Mouse (Mus musculus) liver, embryonic 14.5 days (tissue): ENCODE measurements around the gene Grin2c. TPM values are rescaled to one million over a fixed set of nuclear protein-coding genes. Genes with fewer than 3 reads are reported as not detected.
A peak's percentile ranks its signal among the peaks of the same experiment; 100 is the strongest.

Experiments
- ATAC-seq: fragments of 200-750 bp; cut with Nextera tagmentation; 2 replicates; pipeline ENCODE4 v1.8.0; 2017; ENCODE audit warnings: moderate number of reproducible peaks, mild to moderate bottlenecking, moderate library complexity; ENCODE audit not compliant: insufficient read depth
- DNase-seq, 3 experiments: peaks; one replicate each; pipeline ENCODE4 v3.0.0-alpha.2; 2012 to 2013; ENCODE audit warnings: low read depth in 3 of 3, low spot score in 3 of 3
- H3K27ac ChIP-seq: fragments of 300-500 bp; sonication (generic); 2 replicates; pipeline ENCODE4 v1.5.1; 2014; ENCODE audit warnings: moderate library complexity, mild to moderate bottlenecking, control low read depth, inconsistent platforms
- H3K27me3 ChIP-seq: fragments of 300-500 bp; sonication (generic); 2 replicates; pipeline ENCODE4 v1.6.1; 2014; ENCODE audit warnings: mild to moderate bottlenecking, low read length, moderate library complexity; ENCODE audit not compliant: control insufficient read depth, insufficient read depth
- H3K36me3 ChIP-seq: fragments of 300-500 bp; sonication (generic); replicated peaks from 2 replicates; pipeline ENCODE4 v1.6.1; 2014; ENCODE audit warnings: low read depth; ENCODE audit not compliant: control insufficient read depth, insufficient read depth
- H3K4me1 ChIP-seq, 2 experiments: fragments of 200-500 bp in 1 of 2; fragments of 300-500 bp in 1 of 2; sonication (generic) in 1 of 2; replicated peaks; 2 replicates each; pipeline ENCODE4 v1.6.1; 2012 to 2014; ENCODE audit warnings: antibody characterized with exemption in 1 of 2, inconsistent platforms in 1 of 2, low read length in 1 of 2; ENCODE audit not compliant: control insufficient read depth in 2 of 2, insufficient read depth in 2 of 2
- H3K4me2 ChIP-seq: fragments of 300-500 bp; sonication (generic); 2 replicates; pipeline ENCODE4 v1.6.1; 2014; ENCODE audit warnings: low read depth, mild to moderate bottlenecking, control low read depth, moderate library complexity
- H3K4me3 ChIP-seq, 2 experiments: fragments of 200-500 bp in 1 of 2; fragments of 300-500 bp in 1 of 2; sonication (generic) in 1 of 2; 2 replicates each; pipeline ENCODE4 v1.5.1; 2012 to 2014; ENCODE audit warnings: low read depth in 2 of 2, low read length in 2 of 2, mild to moderate bottlenecking in 2 of 2, control low read depth in 1 of 2, inconsistent platforms in 1 of 2, moderate library complexity in 1 of 2; ENCODE audit not compliant: insufficient read depth in 1 of 2
- H3K9ac ChIP-seq: fragments of 300-500 bp; sonication (generic); replicated peaks from 2 replicates; pipeline ENCODE4 v1.6.1; 2014; ENCODE audit warnings: mild to moderate bottlenecking, control low read depth, moderate library complexity
- H3K9me3 ChIP-seq: fragments of 300-500 bp; sonication (generic); 2 replicates; pipeline ENCODE4 v1.6.1; 2016; ENCODE audit warnings: low read length, mixed read lengths; ENCODE audit not compliant: control insufficient read depth
- CTCF ChIP-seq: IDR thresholded peaks from 2 replicates; pipeline ENCODE4 v1.5.1; 2016; ENCODE audit warnings: antibody characterized with exemption, low read depth, control low read depth
- EP300 ChIP-seq: IDR thresholded peaks from 2 replicates; pipeline ENCODE4 v1.6.1; 2016; ENCODE audit warnings: antibody characterized with exemption, low read depth
- WGBS: fragments of 180-500 bp; shearing (Covaris S2); extraction: QIAGEN DNeasy Blood & Tissue Kit; methylation state at CpG from one replicate; pipeline ENCODE4 v1.1.7; 2014; ENCODE audit not compliant: insufficient replicate concordance; 5-methylcytosine and 5-hydroxymethylcytosine counted together
- polyA plus RNA-seq, 2 experiments: library from polyadenylated mRNA; depleted of rRNA in 1 of 2; stranded (reverse) in 1 of 2; unstranded in 1 of 2; fragments of >200 nt; fragmentation: Nextera tagmentation in 1 of 2; extraction: Ambion mirVana in 1 of 2; gene quantifications; 2 replicates each; pipeline versions ENCODE4 v1.2.1 to v1.2.3; 2012 to 2014

Grin2c gene
- polyA plus RNA-seq, 2 experiments, result 0.05 to 0.17 TPM

DNA sequence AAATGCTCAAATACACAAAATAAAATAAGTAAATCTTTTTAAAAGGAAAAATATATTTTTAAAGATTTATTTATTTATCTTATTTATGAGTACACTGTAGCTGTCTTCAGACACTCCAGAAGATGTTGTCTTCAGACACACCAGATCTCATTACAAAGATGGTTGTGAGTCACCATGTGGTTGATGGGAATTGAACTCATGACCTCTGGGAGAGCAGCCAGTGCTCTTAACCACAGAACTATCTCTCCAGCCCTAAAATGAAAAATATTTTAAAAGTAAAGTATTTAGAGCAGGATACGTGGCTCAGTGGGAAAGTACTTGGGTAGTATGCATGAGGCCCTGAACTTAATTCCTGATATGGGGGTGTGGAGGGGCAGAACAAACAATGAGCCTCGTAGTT is 34.3 kb upstream of the Grin2c start:
- H3K4me3 ChIP-seq, result no peak overlapping the region
- no peaks in the 10 kb centered on the region for H3K4me1 ChIP-seq
- peaks cover 16% of the 10 kb centered on the region for H3K27me3 ChIP-seq
- H3K9me3 ChIP-seq, result no peaks in the 10 kb centered on the region
- 63% methylated on average over 2 of the region's 2 CpGs for WGBS
- H3K4me2 ChIP-seq, result no peak overlapping the region
- DNase-seq, result no peak
- no peak overlapping the region for H3K27ac ChIP-seq
- no peak overlapping the region for H3K9ac ChIP-seq
- TF ChIP-seq EP300 (no peak), CTCF (no peak)
- no peak for ATAC-seq
- no peaks in the 10 kb centered on the region for H3K36me3 ChIP-seq

DNA sequence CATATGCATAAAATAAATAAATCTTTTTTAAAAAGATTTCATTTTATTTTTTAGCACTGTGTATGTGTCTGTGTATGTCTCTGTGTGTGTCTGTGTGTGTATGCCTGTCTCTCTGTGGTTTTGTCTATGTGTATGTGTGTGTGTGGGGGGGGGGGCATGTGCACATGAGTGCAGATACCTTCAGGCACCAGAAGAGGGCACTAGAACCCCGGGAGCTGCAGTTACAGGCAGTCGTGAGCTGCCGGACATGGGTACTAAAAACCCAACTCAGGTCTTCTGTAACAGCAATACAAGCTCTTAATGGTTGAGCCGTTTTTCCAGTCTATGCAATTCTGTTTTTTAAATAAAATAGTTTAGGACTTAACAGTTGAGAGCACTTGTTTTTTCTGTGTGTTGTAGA is 33.7 kb upstream of the Grin2c start:
- Histone ChIP-seq H3K4me1 (no peaks in the 10 kb centered on the region), H3K4me3 (no peak overlapping the region), H3K9me3 (no peaks in the 10 kb centered on the region), H3K36me3 (no peaks in the 10 kb centered on the region), H3K27me3 (peaks cover 16% of the 10 kb centered on the region), H3K27ac (no peak overlapping the region), H3K9ac (no peak overlapping the region), H3K4me2 (no peak overlapping the region)
- DNase-seq (no peak), ATAC-seq (no peak)
- WGBS, result 66% methylated on average over 4 of the region's 4 CpGs
- TF ChIP-seq CTCF, result 0 out of 2 replicates have a peak, but pooled peaks have one; percentile 27
- TF ChIP-seq EP300, result no peak

DNA sequence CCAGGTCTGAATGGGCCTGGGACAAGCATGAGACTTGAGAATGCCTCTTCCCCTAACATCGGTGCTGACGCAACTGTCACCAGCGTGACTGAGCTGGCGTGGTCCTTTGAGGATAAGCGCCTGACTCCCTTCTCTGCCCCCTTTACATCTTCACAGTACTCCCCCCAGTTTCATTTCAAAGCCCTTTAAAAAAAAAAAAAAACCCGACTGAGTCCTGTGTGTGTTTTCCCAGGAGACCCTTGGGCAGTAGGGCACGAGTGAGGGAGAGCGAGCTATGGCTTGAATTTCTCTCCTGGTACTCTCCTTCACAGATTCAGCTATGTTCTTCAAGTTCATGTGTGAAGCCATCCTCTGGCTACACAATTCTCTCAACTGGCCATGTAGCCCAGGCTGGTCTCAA is 31.1 kb upstream of the Grin2c start:
- ATAC-seq, result no peak
- no peak for TF ChIP-seq EP300
- no peak for TF ChIP-seq CTCF
- 50% methylated on average over 8 of the region's 8 CpGs for WGBS

DNA sequence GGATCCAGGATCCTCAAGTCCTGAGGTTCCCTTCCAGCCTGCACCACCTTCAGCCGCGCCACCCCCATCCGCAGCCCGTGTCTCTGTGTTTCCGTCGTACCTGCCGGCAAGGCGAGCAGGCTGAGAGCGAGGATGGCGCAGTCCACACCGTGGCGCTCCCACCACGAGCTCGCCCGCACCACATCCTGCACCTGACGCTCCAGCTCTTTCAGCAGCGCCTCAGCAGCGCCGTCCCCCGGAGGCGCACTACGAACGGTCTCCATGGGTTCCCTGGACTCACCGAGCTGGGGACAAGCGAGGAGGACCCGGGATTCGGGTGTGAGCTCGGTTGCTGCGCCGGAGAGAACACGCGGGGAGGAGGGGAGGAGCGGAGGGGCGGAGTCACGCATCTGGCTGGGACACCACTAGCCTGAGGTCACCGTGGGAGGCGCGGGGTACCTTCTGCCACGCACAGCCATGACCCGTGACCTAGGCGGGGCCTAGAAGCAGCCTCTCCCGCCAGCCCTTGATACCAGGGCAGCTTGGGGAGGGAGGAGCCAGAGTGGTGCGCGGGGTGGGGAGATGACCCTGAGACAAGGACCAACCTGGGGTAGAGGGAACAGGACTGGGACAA is 30.3 kb upstream of the Grin2c start, which contains the start of gene Fads6:
Gene Fads6 (minus strand): TSS at position 450 of the 613 bp plus-strand sequence.
- H3K4me2 ChIP-seq, result peak within 1 kb of the TSS; percentile 45
- peak; percentile 54 for TF ChIP-seq CTCF
- no peak for TF ChIP-seq EP300
- no peaks in the 10 kb centered on the region for H3K9me3 ChIP-seq
- H3K9ac ChIP-seq, result no peak within 1 kb of the TSS
- peak; percentile 63 for ATAC-seq
- no peaks in the 10 kb centered on the region for H3K36me3 ChIP-seq
- H3K27me3 ChIP-seq, result peaks cover 16% of the 10 kb centered on the region
- 2% methylated on average over 43 of the region's 44 CpGs for WGBS
- peak within 1 kb of the TSS; percentile 48 to 55 for H3K4me3 ChIP-seq
- no peak for DNase-seq
- H3K27ac ChIP-seq, result no peak within 1 kb of the TSS
- H3K4me1 ChIP-seq, result no peaks in the 10 kb centered on the region

More for the DNA sequence above, 31.1 kb upstream of the Grin2c start:
- Histone ChIP-seq H3K4me1 (no peaks in the 10 kb centered on the region), H3K4me3 (no peak overlapping the region), H3K9me3 (no peaks in the 10 kb centered on the region), H3K27ac (no peak overlapping the region), H3K9ac (no peak overlapping the region), H3K27me3 (peaks cover 16% of the 10 kb centered on the region), H3K36me3 (no peaks in the 10 kb centered on the region), H3K4me2 (no peak overlapping the region)
- no peak for DNase-seq

DNA sequence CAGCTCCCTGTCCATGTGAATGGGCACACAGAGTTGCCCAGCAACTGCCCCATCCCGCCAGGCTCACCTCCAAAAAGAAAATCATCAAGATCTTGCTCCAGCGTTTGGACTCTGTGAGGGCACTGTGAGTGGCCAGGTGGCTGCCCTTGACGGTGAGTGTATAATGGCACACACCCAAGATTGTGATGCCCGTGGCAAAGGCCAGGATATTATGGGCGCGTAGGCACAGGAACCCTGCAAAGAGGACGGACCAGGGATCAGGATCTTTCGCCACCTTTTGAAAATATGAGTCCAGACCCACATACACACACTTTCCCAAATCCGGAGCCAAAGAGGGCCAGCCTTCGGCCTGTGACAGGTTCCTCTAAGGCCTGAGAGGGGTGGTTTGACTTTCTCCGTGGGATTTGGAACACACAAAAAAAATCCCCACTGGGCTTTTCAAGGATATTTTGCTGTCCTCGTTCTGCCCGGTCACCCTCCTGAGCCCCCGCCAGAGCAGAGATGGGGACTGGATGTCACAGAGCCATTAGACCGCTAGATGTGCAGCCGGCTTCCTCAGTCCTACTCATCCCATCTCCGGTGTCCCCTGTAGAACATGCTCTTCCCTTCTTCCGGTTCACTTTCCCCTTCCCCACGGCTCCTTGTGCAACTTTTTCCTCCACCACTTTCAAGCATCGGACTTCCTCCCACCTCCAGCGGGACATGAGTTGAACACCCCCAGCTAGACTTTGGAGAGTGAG is 29.6 kb upstream of the Grin2c start:
- ATAC-seq (no peak), DNase-seq (no peak)
- WGBS, result 44% methylated on average over 21 of the region's 21 CpGs

More for the DNA sequence above, 29.6 kb upstream of the Grin2c start:
- no peak for TF ChIP-seq EP300
- TF ChIP-seq CTCF, result no peak
- H3K4me2 ChIP-seq, result peak overlapping the region; percentile 45
- H3K4me1 ChIP-seq, result 0 out of 4 replicates have a peak, but pooled peaks cover 0 to 2% of the 10 kb centered on the region in 2 experiments
- H3K27ac ChIP-seq, result no peak overlapping the region
- peak overlapping the region; percentile 48 to 55 for H3K4me3 ChIP-seq
- H3K27me3 ChIP-seq, result peaks cover 16% of the 10 kb centered on the region
- no peak overlapping the region for H3K9ac ChIP-seq
- H3K9me3 ChIP-seq, result no peaks in the 10 kb centered on the region
- H3K36me3 ChIP-seq, result no peaks in the 10 kb centered on the region
